Comparison of ENCODE assay signal across 11 mouse cellular contexts in genomic region chr9:44073115-44073514, GRCm38 (mm10). TPM values are rescaled to one million over a fixed set of nuclear protein-coding genes. Genes with fewer than 3 reads are reported as not detected.
DNase-seq lines count a peak whose midpoint lies in the region; ATAC-seq lines count a peak whose summit lies in the region.
"Had no signal": no experiment of that assay in that cellular context is flagged by ENCODE, and none has a peak within 500 bp of the region (broad histone marks: within the 10 kb centered on the region; RNA-seq: fewer than 3 reads in every experiment).

No protein-coding gene starts in this region.

- H3K27ac ChIP-seq in forebrain, embryonic 11.5 days (ENCODE audit: low read depth, low read length) = peak overlapping the region; percentile 53; the same call in 1 of the 2 replicates
- no peak overlapping the region for H3K27ac ChIP-seq in forebrain, embryonic 14.5 days (ENCODE audit: low read depth, low read length)
- H3K27ac ChIP-seq in midbrain, embryonic 11.5 days (ENCODE audit: low read depth, low read length) = peak overlapping the region; percentile 45; the same call in 1 of the 2 replicates
- no peak overlapping the region for H3K27ac ChIP-seq in midbrain, embryonic 16.5 days (ENCODE audit: low read length)
- H3K27ac ChIP-seq in neural tube, embryonic 15.5 days (replicated peaks) = peak overlapping the region; percentile 81

- H3K9me3 ChIP-seq in forebrain, embryonic 11.5 days (ENCODE audit: control insufficient read depth, low read length) = no peaks in the 10 kb centered on the region
- no peaks in the 10 kb centered on the region for H3K9me3 ChIP-seq in forebrain, embryonic 14.5 days (replicated peaks; ENCODE audit: control insufficient read depth, low read length)
- H3K9me3 ChIP-seq in midbrain, embryonic 11.5 days (ENCODE audit: control insufficient read depth, low read length) = no peaks in the 10 kb centered on the region
- H3K9me3 ChIP-seq in midbrain, embryonic 16.5 days (replicated peaks; ENCODE audit: control insufficient read depth, low read length, poor library complexity, severe bottlenecking) = no peaks in the 10 kb centered on the region
- H3K9me3 ChIP-seq in neural tube, embryonic 15.5 days (replicated peaks) = no peaks in the 10 kb centered on the region
- H3K9me3 ChIP-seq: limb, embryonic 15.5 days had no signal

- no peaks in the 10 kb centered on the region; the same call in 1 of the 2 replicates for H3K27me3 ChIP-seq in forebrain, embryonic 11.5 days (ENCODE audit: control insufficient read depth, insufficient read depth, low read length)
- H3K27me3 ChIP-seq in forebrain, embryonic 14.5 days (replicated peaks; ENCODE audit: control insufficient read depth, insufficient read depth, low read length) = no peaks in the 10 kb centered on the region
- H3K27me3 ChIP-seq in midbrain, embryonic 11.5 days (ENCODE audit: control insufficient read depth, insufficient read depth, low read length) = no peaks in the 10 kb centered on the region
- no peaks in the 10 kb centered on the region for H3K27me3 ChIP-seq in midbrain, embryonic 16.5 days (ENCODE audit: control insufficient read depth, insufficient read depth, low read depth, low read length)
- peaks cover 4% of the 10 kb centered on the region; the same call in 1 of the 2 replicates for H3K27me3 ChIP-seq in neural tube, embryonic 15.5 days (replicated peaks)

- H3K4me2 ChIP-seq in forebrain, embryonic 11.5 days (ENCODE audit: low read depth, low read length, severe bottlenecking) = peak overlapping the region; percentile 35
- no peak overlapping the region; the same call in 1 of the 2 replicates for H3K4me2 ChIP-seq in forebrain, embryonic 14.5 days (ENCODE audit: low read length)
- peak overlapping the region; percentile 14; the same call in 1 of the 2 replicates for H3K4me2 ChIP-seq in midbrain, embryonic 11.5 days
- H3K4me2 ChIP-seq in midbrain, embryonic 16.5 days (ENCODE audit: low read length) = no peak overlapping the region; the same call in 1 of the 2 replicates
- peak overlapping the region; percentile 35 for H3K4me2 ChIP-seq in neural tube, embryonic 15.5 days
- H3K4me2 ChIP-seq: limb, embryonic 15.5 days had no signal

- H3K9ac ChIP-seq in forebrain, embryonic 11.5 days (ENCODE audit: low read length) = no peak overlapping the region; the same call in 1 of the 2 replicates
- H3K9ac ChIP-seq in forebrain, embryonic 14.5 days (ENCODE audit: low read length) = no peak overlapping the region
- peak overlapping the region; percentile 4; the same call in 1 of the 2 replicates for H3K9ac ChIP-seq in midbrain, embryonic 11.5 days (ENCODE audit: low read length)
- H3K9ac ChIP-seq in midbrain, embryonic 16.5 days (ENCODE audit: low read depth, low read length) = no peak overlapping the region
- H3K9ac ChIP-seq in neural tube, embryonic 15.5 days (replicated peaks) = no peak overlapping the region
- H3K9ac ChIP-seq: limb, embryonic 15.5 days had no signal

- H3K4me1 ChIP-seq in forebrain, embryonic 11.5 days (replicated peaks; ENCODE audit: control insufficient read depth, insufficient read depth, low read length) = peaks cover 21% of the 10 kb centered on the region
- peaks cover 19% of the 10 kb centered on the region for H3K4me1 ChIP-seq in forebrain, embryonic 14.5 days (ENCODE audit: control insufficient read depth, insufficient read depth, low read length)
- peaks cover 29% of the 10 kb centered on the region for H3K4me1 ChIP-seq in midbrain, embryonic 11.5 days (ENCODE audit: control insufficient read depth, insufficient read depth, low read length)
- no peaks in the 10 kb centered on the region; the same call in 1 of the 2 replicates for H3K4me1 ChIP-seq in midbrain, embryonic 16.5 days (ENCODE audit: control insufficient read depth, insufficient read depth, low read length)
- peaks cover 30% of the 10 kb centered on the region for H3K4me1 ChIP-seq in neural tube, embryonic 15.5 days

- 49% methylated on average over 5 of the region's 5 CpGs for WGBS in forebrain, embryonic 11.5 days
- WGBS in forebrain, embryonic 14.5 days = 42% methylated on average over 5 of the region's 5 CpGs
- WGBS in midbrain, embryonic 11.5 days = 52% methylated on average over 5 of the region's 5 CpGs
- whole genome bisulfite sequencing in midbrain, embryonic 16.5 days = 40% methylated on average over 5 of the region's 5 CpGs
- 30% methylated on average over 5 of the region's 5 CpGs for WGBS in neural tube, embryonic 15.5 days

- H3K36me3 ChIP-seq in forebrain, embryonic 11.5 days (ENCODE audit: control insufficient read depth, insufficient read depth, low read length) = no peaks in the 10 kb centered on the region
- H3K36me3 ChIP-seq in forebrain, embryonic 14.5 days (ENCODE audit: control insufficient read depth, insufficient read depth, low read length) = no peaks in the 10 kb centered on the region
- H3K36me3 ChIP-seq in midbrain, embryonic 11.5 days (ENCODE audit: control insufficient read depth, insufficient read depth, low read length) = no peaks in the 10 kb centered on the region
- H3K36me3 ChIP-seq in midbrain, embryonic 16.5 days (ENCODE audit: control insufficient read depth, insufficient read depth, low read length) = no peaks in the 10 kb centered on the region
- H3K36me3 ChIP-seq in neural tube, embryonic 15.5 days = no peaks in the 10 kb centered on the region
- H3K36me3 ChIP-seq: limb, embryonic 15.5 days had no signal

- no peak overlapping the region for H3K4me3 ChIP-seq in forebrain, embryonic 11.5 days (ENCODE audit: low read depth, low read length)
- no peak overlapping the region for H3K4me3 ChIP-seq in forebrain, embryonic 14.5 days (ENCODE audit: low read depth, low read length)
- no peak overlapping the region for H3K4me3 ChIP-seq in midbrain, embryonic 11.5 days (ENCODE audit: low read depth, low read length)
- no peak overlapping the region for H3K4me3 ChIP-seq in midbrain, embryonic 16.5 days (ENCODE audit: low read depth, low read length)
- no peak overlapping the region for H3K4me3 ChIP-seq in neural tube, embryonic 15.5 days (replicated peaks)
- H3K4me3 ChIP-seq: limb, embryonic 15.5 days had no signal

- ATAC-seq in forebrain, embryonic 11.5 days (replicated peaks; ENCODE audit: low FRiP score) = no peak
- no peak for ATAC-seq in forebrain, embryonic 14.5 days
- no peak for ATAC-seq in midbrain, embryonic 11.5 days (ENCODE audit: low FRiP score)
- no peak for ATAC-seq in midbrain, embryonic 16.5 days
- no peak for ATAC-seq in neural tube, embryonic 15.5 days (ENCODE audit: low FRiP score)

- no peak for DNase-seq in forebrain, embryonic 11.5 days (ENCODE audit: low spot score)
- no peak for DNase-seq in forebrain, embryonic 14.5 days (ENCODE audit: low spot score)
- peak; percentile 91 for DNase-seq in midbrain, embryonic 11.5 days (ENCODE audit: low spot score, missing footprints)
- DNase-seq in heart, postnatal 4 days = peak; percentile 19
- DNase-seq in spleen, postnatal 4 days (ENCODE audit: low spot score in 2 of 2) = no peak
- no peak for DNase-seq in spleen, adult 18-20 months
- DNase-seq: kidney, postnatal 10 days had no signal

RNA-seq across cellular contexts. Expression of gene Usp2, which starts 6.3 kb away (rescaled TPM):
- 8.9 and 12.7 TPM in 2 replicates for polyA plus RNA-seq in forebrain, embryonic 11.5 days (2014; fragmentation: Nextera tagmentation; extraction: Ambion mirVana)
- 6.9 and 8.2 TPM in 2 replicates for polyA plus RNA-seq in forebrain, embryonic 14.5 days (2014; fragmentation: Nextera tagmentation; extraction: Ambion mirVana)
- 7.3 and 9.7 TPM in 2 replicates for polyA plus RNA-seq in midbrain, embryonic 11.5 days (2014; fragmentation: Nextera tagmentation; extraction: Ambion mirVana)
- 6.7 and 9.7 TPM in 2 replicates for polyA plus RNA-seq in midbrain, embryonic 16.5 days (2015; fragmentation: Nextera tagmentation; extraction: Ambion mirVana)
- total RNA-seq in heart, postnatal 4 days (2021) = 10 to 100 TPM; 72.6 to 79.0 TPM
- 13.1 and 13.3 TPM in 2 replicates for polyA plus RNA-seq in neural tube, embryonic 15.5 days (2015; fragmentation: Nextera tagmentation; extraction: Ambion mirVana)

RNA-seq across cellular contexts. Expression of gene Mfrp, which starts 28.4 kb away (rescaled TPM):
- 0.11 TPM in 1 of 2 replicates, not detected in the other for polyA plus RNA-seq in forebrain, embryonic 11.5 days (2014; fragmentation: Nextera tagmentation; extraction: Ambion mirVana)
- polyA plus RNA-seq in forebrain, embryonic 14.5 days (2014; fragmentation: Nextera tagmentation; extraction: Ambion mirVana) = 0.31 TPM in 1 of 2 replicates, not detected in the other
- not detected in 2 replicates for polyA plus RNA-seq in midbrain, embryonic 11.5 days (2014; fragmentation: Nextera tagmentation; extraction: Ambion mirVana)
- polyA plus RNA-seq in midbrain, embryonic 16.5 days (2015; fragmentation: Nextera tagmentation; extraction: Ambion mirVana) = 0.15 and 0.16 TPM in 2 replicates
- not detected for total RNA-seq in heart, postnatal 4 days (2021)
- 0.08 and 0.28 TPM in 2 replicates for polyA plus RNA-seq in neural tube, embryonic 15.5 days (2015; fragmentation: Nextera tagmentation; extraction: Ambion mirVana)

RNA-seq across cellular contexts. Expression of gene Thy1, which starts 29.9 kb away (rescaled TPM):
- polyA plus RNA-seq in forebrain, embryonic 11.5 days (2014; fragmentation: Nextera tagmentation; extraction: Ambion mirVana) = not detected in 2 replicates
- 3.6 and 5.0 TPM in 2 replicates for polyA plus RNA-seq in forebrain, embryonic 14.5 days (2014; fragmentation: Nextera tagmentation; extraction: Ambion mirVana)
- polyA plus RNA-seq in midbrain, embryonic 11.5 days (2014; fragmentation: Nextera tagmentation; extraction: Ambion mirVana) = not detected in 2 replicates
- 2.9 and 6.4 TPM in 2 replicates for polyA plus RNA-seq in midbrain, embryonic 16.5 days (2015; fragmentation: Nextera tagmentation; extraction: Ambion mirVana)
- total RNA-seq in heart, postnatal 4 days (2021) = 10 to 100 TPM; 16.2 to 18.8 TPM
- 13.0 and 26.6 TPM in 2 replicates for polyA plus RNA-seq in neural tube, embryonic 15.5 days (2015; fragmentation: Nextera tagmentation; extraction: Ambion mirVana)

RNA-seq across cellular contexts. Expression of gene C1qtnf5, which starts 33.9 kb away (rescaled TPM):
- polyA plus RNA-seq in forebrain, embryonic 11.5 days (2014; fragmentation: Nextera tagmentation; extraction: Ambion mirVana) = 0.47 and 0.79 TPM in 2 replicates
- polyA plus RNA-seq in forebrain, embryonic 14.5 days (2014; fragmentation: Nextera tagmentation; extraction: Ambion mirVana) = 2.6 and 3.2 TPM in 2 replicates
- 0.85 and 0.99 TPM in 2 replicates for polyA plus RNA-seq in midbrain, embryonic 11.5 days (2014; fragmentation: Nextera tagmentation; extraction: Ambion mirVana)
- polyA plus RNA-seq in midbrain, embryonic 16.5 days (2015; fragmentation: Nextera tagmentation; extraction: Ambion mirVana) = 4.6 and 5.5 TPM in 2 replicates
- total RNA-seq in heart, postnatal 4 days (2021) = 1 to 10 TPM; 8.5 to 9.7 TPM
- 5.8 and 9.3 TPM in 2 replicates for polyA plus RNA-seq in neural tube, embryonic 15.5 days (2015; fragmentation: Nextera tagmentation; extraction: Ambion mirVana)
- total RNA-seq: megakaryocyte progenitor cell, adult 5-6 weeks had no signal

RNA-seq across cellular contexts. Expression of gene Gm49380, which starts 40.2 kb away (rescaled TPM):
- 0.97 TPM in 1 of 2 replicates, not detected in the other for polyA plus RNA-seq in forebrain, embryonic 11.5 days (2014; fragmentation: Nextera tagmentation; extraction: Ambion mirVana)
- 0.11 and 0.16 TPM in 2 replicates for polyA plus RNA-seq in forebrain, embryonic 14.5 days (2014; fragmentation: Nextera tagmentation; extraction: Ambion mirVana)
- 0.23 and 0.36 TPM in 2 replicates for polyA plus RNA-seq in midbrain, embryonic 11.5 days (2014; fragmentation: Nextera tagmentation; extraction: Ambion mirVana)
- 0.10 and 0.15 TPM in 2 replicates for polyA plus RNA-seq in midbrain, embryonic 16.5 days (2015; fragmentation: Nextera tagmentation; extraction: Ambion mirVana)
- not detected for total RNA-seq in heart, postnatal 4 days (2021)
- polyA plus RNA-seq in neural tube, embryonic 15.5 days (2015; fragmentation: Nextera tagmentation; extraction: Ambion mirVana) = 0.15 and 0.58 TPM in 2 replicates
- total RNA-seq: megakaryocyte progenitor cell, adult 5-6 weeks had no signal

Comparison
In these comparisons a context has a peak if more than half of its experiments do, and no peak if none do; other contexts are left out.
1. H3K27ac ChIP-seq: peak in forebrain, embryonic 11.5 days (single experiment), midbrain, embryonic 11.5 days (single experiment) and neural tube, embryonic 15.5 days (single experiment); none in forebrain, embryonic 14.5 days (single experiment) and midbrain, embryonic 16.5 days (single experiment).
2. H3K4me2 ChIP-seq: peak in forebrain, embryonic 11.5 days (single experiment), midbrain, embryonic 11.5 days (single experiment) and neural tube, embryonic 15.5 days (single experiment); none in forebrain, embryonic 14.5 days (single experiment) and midbrain, embryonic 16.5 days (single experiment).
3. DNase-seq: peak in midbrain, embryonic 11.5 days (single experiment) and heart, postnatal 4 days (single experiment); none in forebrain, embryonic 11.5 days (single experiment), forebrain, embryonic 14.5 days (single experiment), spleen, postnatal 4 days (0 of 2) and spleen, adult 18-20 months (0 of 2).